Mouse (Mus musculus): ENCODE results near the gene Slc16a5. TPM values are rescaled to one million over a fixed set of nuclear protein-coding genes. Genes with fewer than 3 reads are reported as not detected.
"Not testable (repeated sequence)": the region's sequence is repeated elsewhere in the genome, so short reads cannot be mapped to it uniquely, and the experiment has no call there.

Gene Slc16a5
- polyA plus RNA-seq, 1 experiment, result not detected

DNA sequence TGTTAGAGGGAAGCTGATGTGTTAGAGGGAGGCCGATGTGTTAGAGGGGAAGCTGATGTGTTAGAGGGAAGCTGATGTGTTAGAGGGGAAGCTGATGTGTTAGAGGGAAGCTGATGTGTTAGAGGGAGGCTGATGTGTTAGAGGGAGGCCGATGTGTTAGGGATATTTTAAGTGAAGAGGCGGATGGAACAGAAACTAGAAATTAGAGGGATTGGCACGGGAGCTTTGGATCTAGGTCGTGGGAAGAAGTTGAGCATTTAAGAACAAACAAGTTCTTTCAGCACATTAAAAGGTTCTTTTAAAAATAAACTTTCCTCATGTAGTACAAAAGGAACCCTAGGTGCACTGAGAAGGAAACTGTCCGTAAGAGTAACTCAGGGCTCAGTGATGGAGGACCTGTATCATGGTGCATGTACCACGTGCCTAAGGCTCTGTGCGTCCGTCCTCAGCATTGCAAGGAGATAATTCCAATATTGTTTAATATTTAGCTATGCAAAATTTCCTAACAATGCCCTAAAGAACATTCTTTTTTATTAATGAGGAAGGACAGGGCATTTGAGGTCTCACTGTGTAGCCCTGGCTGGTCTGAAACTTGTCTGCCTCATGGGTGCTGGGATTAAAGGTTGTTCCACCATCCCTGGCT lies 16.1 kb downstream of the Slc16a5 start:
- no peak for TF ChIP-seq FLI1 (IDR thresholded peaks at IDR 0.05; ENCODE audit: low read length)
- no peak for TF ChIP-seq GATA1 (IDR thresholded peaks at IDR 0.05; ENCODE audit: borderline replicate concordance, low read length)
- Histone ChIP-seq H3K36me3 (replicated peaks; ENCODE audit: low read length) (peaks cover 39% of the 10 kb centered on the region), H3K9me3 (no peaks in the 10 kb centered on the region), H3K27me3 (replicated peaks) (no peaks in the 10 kb centered on the region), H3K4me3 (replicated peaks) (no peak overlapping the region), H3K4me1 (peaks cover 69% of the 10 kb centered on the region)

DNA sequence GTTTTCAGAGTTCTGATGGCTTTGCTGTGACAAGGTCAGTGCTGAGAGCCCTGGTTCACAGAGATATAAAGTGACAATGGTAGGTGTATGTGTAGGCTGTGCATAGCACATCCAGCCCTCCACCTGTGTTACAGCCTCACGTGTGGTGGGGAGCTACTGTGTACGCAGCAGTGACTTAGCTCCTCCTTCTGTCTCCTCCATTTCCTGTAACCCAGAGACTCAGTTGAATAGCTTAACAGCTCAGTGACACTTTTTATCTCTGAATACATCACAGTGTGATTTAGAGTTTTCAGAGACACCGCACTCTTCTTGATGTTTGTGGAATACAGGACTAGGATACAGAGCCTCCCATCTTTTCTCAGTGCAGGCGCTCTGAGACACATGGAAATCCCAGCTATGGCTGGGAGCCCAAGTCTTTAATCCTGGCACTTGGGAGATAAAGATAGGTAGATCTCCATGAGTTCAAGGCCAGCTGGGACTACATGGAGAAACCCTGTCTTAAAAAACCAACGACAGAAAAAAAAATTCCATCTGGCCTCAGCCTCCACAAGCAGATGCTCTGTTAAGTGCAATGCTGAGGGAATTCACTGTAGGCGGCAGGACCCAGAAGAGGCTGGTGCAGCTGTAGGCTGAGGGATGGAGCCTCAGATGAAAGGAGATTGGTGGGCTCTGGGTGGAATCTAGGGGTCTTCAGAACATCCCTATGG lies 19.4 kb downstream of the Slc16a5 start:
- Histone ChIP-seq H3K9me3 (no peaks in the 10 kb centered on the region), H3K36me3 (replicated peaks; ENCODE audit: low read length) (peaks cover 63% of the 10 kb centered on the region), H3K27me3 (replicated peaks) (no peaks in the 10 kb centered on the region), H3K4me3 (replicated peaks) (no peak overlapping the region), H3K4me1 (peaks cover 56% of the 10 kb centered on the region)
- TF ChIP-seq GATA1 (IDR thresholded peaks at IDR 0.05; ENCODE audit: borderline replicate concordance, low read length), result no peak
- no peak for TF ChIP-seq FLI1 (IDR thresholded peaks at IDR 0.05; ENCODE audit: low read length)

DNA sequence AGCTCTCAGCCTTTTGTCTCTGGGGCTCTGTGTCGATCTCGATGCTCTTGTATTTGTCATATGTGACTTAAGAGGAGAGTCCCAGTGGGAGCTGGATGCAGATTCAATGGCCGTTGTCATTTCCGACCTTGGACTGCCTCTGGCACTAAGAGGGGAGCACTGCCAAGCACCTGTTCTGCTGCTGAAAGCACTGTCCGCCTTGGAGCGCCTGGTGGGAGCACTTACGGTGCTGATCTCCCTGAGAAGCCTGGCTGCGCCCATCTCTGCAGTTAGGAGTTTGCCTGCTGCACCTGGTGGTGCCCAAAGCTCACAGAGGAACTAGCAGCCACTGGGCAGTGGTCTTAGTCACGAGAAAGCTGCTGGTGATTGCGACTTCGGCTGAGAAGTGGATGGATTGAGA lies 21.0 kb downstream of the Slc16a5 start:
- H3K4me3 ChIP-seq (replicated peaks), result no peak overlapping the region
- no peaks in the 10 kb centered on the region for H3K9me3 ChIP-seq
- H3K27me3 ChIP-seq (replicated peaks), result no peaks in the 10 kb centered on the region
- H3K4me1 ChIP-seq, result peaks cover 41% of the 10 kb centered on the region
- TF ChIP-seq GATA1 (IDR thresholded peaks at IDR 0.05; ENCODE audit: borderline replicate concordance, low read length), result no peak
- TF ChIP-seq FLI1 (IDR thresholded peaks at IDR 0.05; ENCODE audit: low read length), result no peak
- peaks cover 73% of the 10 kb centered on the region for H3K36me3 ChIP-seq (replicated peaks; ENCODE audit: low read length)

DNA sequence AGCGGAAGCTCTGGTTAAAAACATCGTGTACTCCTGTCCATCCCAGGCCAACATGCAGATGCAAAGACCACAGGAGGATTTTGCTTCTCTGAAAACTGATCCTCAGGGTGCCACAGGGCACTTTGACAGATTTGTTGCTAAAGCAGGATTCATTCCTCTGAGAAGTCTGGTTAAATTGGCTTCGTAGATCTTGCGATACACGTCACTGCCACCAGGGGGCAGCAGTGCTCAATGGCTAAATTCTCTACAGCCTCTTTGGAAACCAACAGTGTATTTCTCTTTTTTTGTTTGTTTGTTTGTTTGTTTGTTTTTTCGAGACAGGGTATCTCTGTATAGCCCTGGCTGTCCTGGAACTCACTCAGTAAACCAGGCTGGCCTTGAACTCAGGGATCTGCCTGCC lies 21.5 kb downstream of the Slc16a5 start:
- H3K4me3 ChIP-seq (replicated peaks), result no peak overlapping the region
- H3K36me3 ChIP-seq (replicated peaks; ENCODE audit: low read length), result peaks cover 75% of the 10 kb centered on the region

DNA sequence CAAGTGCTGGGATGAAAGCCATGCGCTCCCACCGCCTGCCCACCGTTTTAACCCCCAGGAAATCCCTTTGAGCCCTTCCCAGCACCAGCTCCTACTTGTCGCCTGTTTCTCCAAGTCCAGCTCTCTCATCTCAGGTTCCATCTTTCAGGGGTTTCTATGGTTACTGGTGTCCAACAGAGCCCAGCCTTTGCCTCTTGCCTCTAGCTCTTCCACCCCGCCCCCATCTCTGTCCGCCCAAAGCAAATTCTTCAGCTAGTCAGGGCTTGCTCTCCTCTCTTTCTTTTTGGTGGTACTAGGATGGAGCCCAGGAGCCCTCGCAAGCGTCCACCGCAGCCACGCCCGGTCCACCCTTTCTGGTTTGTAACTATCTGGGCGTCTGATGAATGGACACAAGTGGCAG lies 22.9 kb downstream of the Slc16a5 start:
- H3K27me3 ChIP-seq (replicated peaks), result no peaks in the 10 kb centered on the region
- H3K4me1 ChIP-seq, result peaks cover 46% of the 10 kb centered on the region
- no peak overlapping the region for H3K4me3 ChIP-seq (replicated peaks)
- no peak for TF ChIP-seq GATA1 (IDR thresholded peaks at IDR 0.05; ENCODE audit: borderline replicate concordance, low read length)
- no peak for TF ChIP-seq FLI1 (IDR thresholded peaks at IDR 0.05; ENCODE audit: low read length)
- H3K9me3 ChIP-seq, result no peaks in the 10 kb centered on the region
- peaks cover 75% of the 10 kb centered on the region for H3K36me3 ChIP-seq (replicated peaks; ENCODE audit: low read length)

More for the DNA sequence above, 21.5 kb downstream of the Slc16a5 start:
- TF ChIP-seq FLI1 (IDR thresholded peaks at IDR 0.05; ENCODE audit: low read length) (no peak), GATA1 (IDR thresholded peaks at IDR 0.05; ENCODE audit: borderline replicate concordance, low read length) (no peak)
- Histone ChIP-seq H3K27me3 (replicated peaks) (no peaks in the 10 kb centered on the region), H3K9me3 (no peaks in the 10 kb centered on the region), H3K4me1 (peaks cover 41% of the 10 kb centered on the region)

DNA sequence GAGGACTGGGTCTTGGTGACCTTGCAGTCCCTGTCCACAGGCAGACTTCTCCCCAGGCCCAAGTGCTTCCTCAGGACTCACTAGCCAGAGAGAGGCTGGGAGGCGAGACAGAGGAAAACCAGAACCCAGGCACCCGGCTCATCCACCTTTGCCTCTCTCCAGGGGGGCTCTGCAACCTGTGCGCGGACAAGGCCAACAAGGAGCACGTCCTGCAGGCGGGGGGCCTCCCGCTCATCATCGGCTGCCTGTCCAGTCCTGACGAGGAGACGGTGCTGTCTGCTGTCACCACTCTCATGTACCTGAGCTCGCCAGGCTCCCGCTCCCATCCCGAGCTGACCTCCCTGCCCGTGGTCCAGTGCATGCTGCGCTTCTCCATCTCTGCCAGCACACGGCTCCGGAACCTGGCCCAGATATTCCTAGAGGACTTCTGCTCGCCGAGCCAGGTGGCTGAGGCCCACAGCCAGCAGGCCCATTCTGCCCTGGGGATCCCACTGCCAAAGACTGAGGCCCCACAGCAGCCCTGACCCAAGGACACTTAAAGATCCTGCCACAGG lies 26.4 kb downstream of the Slc16a5 start:
- Histone ChIP-seq H3K4me3 (replicated peaks) (peak overlapping the region; percentile 2), H3K9me3 (no peaks in the 10 kb centered on the region), H3K36me3 (replicated peaks; ENCODE audit: low read length) (peaks cover 56% of the 10 kb centered on the region), H3K4me1 (peaks cover 57% of the 10 kb centered on the region), H3K27me3 (replicated peaks) (no peaks in the 10 kb centered on the region)
- TF ChIP-seq GATA1 (IDR thresholded peaks at IDR 0.05; ENCODE audit: borderline replicate concordance, low read length), result no peak
- no peak for TF ChIP-seq FLI1 (IDR thresholded peaks at IDR 0.05; ENCODE audit: low read length)

DNA sequence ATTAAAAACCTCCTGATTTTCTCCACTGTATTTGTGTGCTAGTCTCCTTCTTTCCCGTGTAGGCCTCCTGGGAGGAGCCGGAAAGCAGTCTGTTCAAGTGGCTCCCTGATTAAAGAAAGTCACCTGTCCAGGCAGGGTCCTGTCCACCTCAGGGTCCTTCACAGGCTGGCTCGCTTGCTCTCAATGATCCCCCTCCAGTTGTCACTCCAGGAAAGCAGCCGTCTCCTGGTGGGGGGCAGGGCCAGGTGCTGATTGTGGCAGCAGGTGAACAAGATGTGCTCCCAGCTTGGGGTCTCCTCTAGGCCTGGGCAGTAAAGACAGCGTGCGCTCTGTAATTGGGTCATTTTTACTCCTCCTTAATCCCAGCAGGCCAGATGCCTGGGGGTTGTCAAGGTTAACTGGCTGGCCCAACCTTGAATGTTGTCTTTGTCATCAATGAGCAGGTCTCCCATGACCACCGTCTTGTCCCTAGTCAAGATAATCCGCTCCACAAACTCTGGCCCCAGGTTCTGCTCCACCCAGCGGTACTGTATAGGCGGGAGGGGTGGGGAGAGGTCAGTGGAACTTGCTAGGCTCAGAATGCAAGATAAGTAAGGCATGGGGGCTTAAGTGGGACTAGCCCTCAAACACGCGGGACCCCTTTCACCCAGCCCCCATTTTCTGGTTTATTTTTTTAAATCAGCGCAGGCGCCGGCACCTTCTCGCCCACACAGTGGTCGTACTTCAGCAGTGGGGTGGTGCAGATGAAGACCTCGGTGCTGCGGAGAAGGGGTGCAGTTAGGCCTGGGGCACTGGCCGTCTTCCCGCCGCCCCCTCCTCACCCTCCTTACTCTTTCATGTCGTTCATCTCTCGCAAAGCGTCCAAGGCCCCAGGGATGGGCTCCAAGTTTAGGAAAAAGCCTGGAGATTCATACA lies 28.4 kb downstream of the Slc16a5 start:
- peak overlapping the region; percentile 97 for H3K4me3 ChIP-seq (replicated peaks)
- peaks cover 46% of the 10 kb centered on the region for H3K4me1 ChIP-seq
- no peak for TF ChIP-seq FLI1 (IDR thresholded peaks at IDR 0.05; ENCODE audit: low read length)
- no peak for TF ChIP-seq GATA1 (IDR thresholded peaks at IDR 0.05; ENCODE audit: borderline replicate concordance, low read length)

DNA sequence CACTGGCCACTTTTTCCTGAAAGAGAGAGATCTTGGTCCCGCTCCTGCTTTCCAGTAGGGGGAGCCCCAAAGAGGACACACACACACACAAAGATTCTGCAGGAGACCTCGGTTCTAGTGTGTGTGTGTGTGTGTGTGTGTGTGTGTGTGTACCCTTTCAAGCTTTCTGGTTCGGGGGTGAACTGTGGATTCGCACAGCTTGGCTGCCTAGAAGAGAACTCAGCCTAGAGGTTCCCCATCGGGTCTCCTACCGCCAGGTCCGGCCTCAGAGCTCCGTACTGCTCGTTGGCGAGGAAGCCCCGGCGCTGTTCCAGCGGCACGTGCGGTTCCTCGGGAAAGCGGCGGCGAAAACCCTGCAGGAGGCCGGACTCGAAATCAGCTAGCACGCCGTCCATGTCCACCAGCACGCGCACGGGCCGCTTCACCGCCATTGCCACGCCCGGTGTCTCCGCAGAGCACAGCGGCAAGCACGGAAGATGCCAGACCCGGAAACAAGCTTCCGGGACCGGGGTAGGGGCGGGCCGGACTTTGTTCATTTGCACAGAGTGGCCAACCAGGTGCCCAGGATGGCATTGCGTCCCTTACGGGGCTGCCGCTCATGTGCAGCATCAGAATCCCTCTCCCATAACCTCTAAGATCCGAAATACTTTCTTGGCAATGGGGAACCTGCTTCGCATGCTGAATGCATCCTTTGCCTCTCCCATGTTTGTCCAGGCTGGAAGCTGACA lies 29.2 kb downstream of the Slc16a5 start, which contains the start of gene Nt5c:
Nt5c (minus strand) TSS at position 507 of the 728 bp plus-strand sequence.
- H3K27me3 ChIP-seq (replicated peaks), result no peaks in the 10 kb centered on the region
- H3K36me3 ChIP-seq (replicated peaks; ENCODE audit: low read length), result peaks cover 41% of the 10 kb centered on the region
- H3K4me3 ChIP-seq (replicated peaks), result peak within 1 kb of the TSS; percentile 97
- H3K9me3 ChIP-seq, result no peaks in the 10 kb centered on the region
- peaks cover 43% of the 10 kb centered on the region for H3K4me1 ChIP-seq
- TF ChIP-seq GATA1 (IDR thresholded peaks at IDR 0.05; ENCODE audit: borderline replicate concordance, low read length), result no peak
- TF ChIP-seq FLI1 (IDR thresholded peaks at IDR 0.05; ENCODE audit: low read length), result no peak

More for the DNA sequence above, 28.4 kb downstream of the Slc16a5 start:
- Histone ChIP-seq H3K36me3 (replicated peaks; ENCODE audit: low read length) (peaks cover 45% of the 10 kb centered on the region), H3K27me3 (replicated peaks) (no peaks in the 10 kb centered on the region), H3K9me3 (no peaks in the 10 kb centered on the region)

DNA sequence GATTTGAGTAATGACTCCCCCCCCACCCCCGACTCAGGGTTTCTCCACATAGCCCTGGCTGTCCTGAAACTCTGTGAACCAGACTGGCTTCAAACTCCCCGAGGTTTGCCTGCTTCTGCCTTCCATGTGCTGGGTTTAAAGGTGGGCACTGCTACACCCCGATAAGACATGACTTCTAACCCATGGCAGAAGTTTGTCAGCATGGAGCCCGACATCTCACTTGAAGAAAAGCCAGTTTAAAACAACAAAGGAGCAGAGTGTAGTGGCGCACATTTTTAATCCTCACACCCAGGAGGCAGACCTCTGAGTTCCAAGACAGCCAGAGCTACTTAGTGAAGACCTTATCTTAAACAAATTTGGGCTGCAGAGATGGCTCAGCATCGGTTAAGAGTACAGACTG lies 30.1 kb downstream of the Slc16a5 start:
- TF ChIP-seq GATA1 (IDR thresholded peaks at IDR 0.05; ENCODE audit: borderline replicate concordance, low read length) (no peak), FLI1 (IDR thresholded peaks at IDR 0.05; ENCODE audit: low read length) (no peak)
- H3K9me3 ChIP-seq, result no peaks in the 10 kb centered on the region
- H3K4me3 ChIP-seq (replicated peaks), result peak overlapping the region; percentile 97
- H3K4me1 ChIP-seq, result peaks cover 43% of the 10 kb centered on the region
- H3K27me3 ChIP-seq (replicated peaks), result no peaks in the 10 kb centered on the region
- H3K36me3 ChIP-seq (replicated peaks; ENCODE audit: low read length), result peaks cover 45% of the 10 kb centered on the region

DNA sequence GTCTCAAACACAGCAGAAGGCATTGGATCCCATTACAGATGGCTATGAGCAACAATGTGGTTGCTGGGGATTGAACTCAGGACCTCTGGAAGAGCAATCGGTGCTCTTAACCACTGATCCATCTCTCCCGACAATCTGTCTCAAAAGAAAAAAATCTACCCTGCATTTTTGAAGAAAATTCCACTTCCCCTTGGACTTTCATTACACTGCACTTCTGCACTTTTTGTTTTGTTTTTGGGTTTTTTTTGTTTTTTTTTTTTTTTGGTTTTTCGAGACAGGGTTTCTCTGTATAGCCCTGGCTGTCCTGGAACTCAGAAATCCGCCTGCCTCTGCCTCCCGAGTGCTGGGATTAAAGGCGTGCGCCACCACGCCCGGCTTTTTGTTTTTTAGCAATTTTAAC lies 34.3 kb downstream of the Slc16a5 start:
- H3K36me3 ChIP-seq (replicated peaks; ENCODE audit: low read length), result peaks cover 53% of the 10 kb centered on the region

More for the DNA sequence above, 34.3 kb downstream of the Slc16a5 start:
- H3K9me3 ChIP-seq; H3K4me3 ChIP-seq (replicated peaks); H3K27me3 ChIP-seq (replicated peaks): not testable (repeated sequence)
- H3K4me1 ChIP-seq, result peaks cover 26% of the 10 kb centered on the region
